Comparison of ENCODE assay signal across 9 mouse cellular contexts in the genomic region with DNA sequence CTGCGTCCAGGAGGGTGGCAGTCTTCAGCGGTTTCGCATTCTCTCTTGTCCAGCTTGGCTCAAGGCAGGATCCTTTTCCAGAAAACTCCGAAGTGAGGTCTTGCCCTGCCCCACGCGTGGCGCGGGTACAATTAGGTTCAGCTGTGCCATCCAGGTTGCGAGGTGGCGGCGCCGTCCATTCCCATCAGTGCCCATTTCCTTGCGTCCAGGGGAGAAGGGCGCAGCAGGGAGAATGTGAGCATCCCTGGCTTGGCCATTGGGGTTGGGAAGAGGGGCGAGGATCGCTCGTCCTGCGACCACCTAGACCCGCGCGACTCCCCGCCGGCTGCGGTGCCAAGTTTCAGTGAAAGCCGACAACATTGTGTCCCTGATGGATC. TPM values are rescaled to one million over a fixed set of nuclear protein-coding genes. Genes with fewer than 3 reads are reported as not detected.
DNase-seq lines count a peak whose midpoint lies in the region; ATAC-seq and TF ChIP-seq lines count a peak whose summit lies in the region.
"Had no signal": no experiment of that assay in that cellular context is flagged by ENCODE, and none has a peak within 500 bp of the region (broad histone marks: within the 10 kb centered on the region; RNA-seq: fewer than 3 reads in every experiment).

No protein-coding gene starts in this region.

- H3K9ac ChIP-seq in heart, embryonic 13.5 days = peak overlapping the region; percentile 82
- H3K9ac ChIP-seq in hindbrain, embryonic 12.5 days = peak overlapping the region; percentile 64
- peak overlapping the region; percentile 39; the same call in 1 of the 2 replicates for H3K9ac ChIP-seq in midbrain, embryonic 12.5 days (replicated peaks)

- no peaks in the 10 kb centered on the region for H3K36me3 ChIP-seq in heart, embryonic 13.5 days
- no peaks in the 10 kb centered on the region for H3K36me3 ChIP-seq in hindbrain, embryonic 12.5 days
- H3K36me3 ChIP-seq in midbrain, embryonic 12.5 days = no peaks in the 10 kb centered on the region
- H3K36me3 ChIP-seq: G1E had no signal

- WGBS in heart, embryonic 13.5 days = under 1% methylated on average over 25 of the region's 25 CpGs
- under 1% methylated on average over 25 of the region's 25 CpGs for WGBS in hindbrain, embryonic 12.5 days
- WGBS in midbrain, embryonic 12.5 days = under 1% methylated on average over 25 of the region's 25 CpGs

- peak overlapping the region; percentile 97 for H3K4me2 ChIP-seq in heart, embryonic 13.5 days
- H3K4me2 ChIP-seq in hindbrain, embryonic 12.5 days (replicated peaks) = peak overlapping the region; percentile 79
- H3K4me2 ChIP-seq in midbrain, embryonic 12.5 days (replicated peaks) = peak overlapping the region; percentile 83

- TF ChIP-seq CTCF in bone marrow macrophage, adult 2 months (IDR thresholded peaks at IDR 0.05; ENCODE audit: low read depth, low read length) = no peak

- no peak for TF ChIP-seq POLR2A in bone marrow macrophage, adult 2 months (IDR thresholded peaks at IDR 0.05; ENCODE audit: borderline replicate concordance, low read depth, low read length)

- H3K9me3 ChIP-seq in heart, embryonic 13.5 days = no peaks in the 10 kb centered on the region
- H3K9me3 ChIP-seq in hindbrain, embryonic 12.5 days (replicated peaks) = no peaks in the 10 kb centered on the region
- H3K9me3 ChIP-seq in midbrain, embryonic 12.5 days = no peaks in the 10 kb centered on the region
- H3K9me3 ChIP-seq: G1E had no signal

- peaks cover 15% of the 10 kb centered on the region for H3K4me1 ChIP-seq in heart, embryonic 13.5 days
- H3K4me1 ChIP-seq in bone marrow macrophage, adult 2 months (ENCODE audit: control insufficient read depth, insufficient read depth, low read length) = no peaks in the 10 kb centered on the region
- peaks cover 16% of the 10 kb centered on the region for H3K4me1 ChIP-seq in hindbrain, embryonic 12.5 days
- peaks cover 12% of the 10 kb centered on the region for H3K4me1 ChIP-seq in midbrain, embryonic 12.5 days

- 0 out of 2 replicates have a peak, but pooled peaks have one; percentile 1 for ATAC-seq in heart, embryonic 13.5 days (ENCODE audit: extremely low read depth, insufficient number of reproducible peaks, low FRiP score, low TSS enrichment)
- peak; percentile 30; the same call in 1 of the 2 replicates for ATAC-seq in hindbrain, embryonic 12.5 days (ENCODE audit: low FRiP score)
- ATAC-seq in midbrain, embryonic 12.5 days (ENCODE audit: low FRiP score, low read depth) = 0 out of 2 replicates have a peak, but pooled peaks have one; percentile 4

- peaks cover 22% of the 10 kb centered on the region for H3K27me3 ChIP-seq in heart, embryonic 13.5 days (replicated peaks)
- peaks cover 38% of the 10 kb centered on the region for H3K27me3 ChIP-seq in hindbrain, embryonic 12.5 days
- H3K27me3 ChIP-seq in midbrain, embryonic 12.5 days = peaks cover 41% of the 10 kb centered on the region

- intact Hi-C loops in heart, postnatal 14 days (cut with DNase I) = no loop called here
- intact Hi-C loops in left cerebral cortex, postnatal 25 days (cut with DNase I) = no loop called here

- H3K27ac ChIP-seq in heart, embryonic 13.5 days (replicated peaks) = no peak overlapping the region
- no peak overlapping the region for H3K27ac ChIP-seq in bone marrow macrophage, adult 2 months (ENCODE audit: insufficient read depth, low read depth, low read length)
- no peak overlapping the region for H3K27ac ChIP-seq in hindbrain, embryonic 12.5 days
- H3K27ac ChIP-seq in midbrain, embryonic 12.5 days (replicated peaks) = no peak overlapping the region

- H3K4me3 ChIP-seq in heart, embryonic 13.5 days = peak overlapping the region; percentile 79
- peak overlapping the region; percentile 67 for H3K4me3 ChIP-seq in bone marrow macrophage, adult 2 months (ENCODE audit: insufficient read depth, low read length)
- peak overlapping the region; percentile 52 for H3K4me3 ChIP-seq in hindbrain, embryonic 12.5 days
- peak overlapping the region; percentile 50 for H3K4me3 ChIP-seq in midbrain, embryonic 12.5 days

- DNase-seq in heart, postnatal 14 days = no peak
- no peak for DNase-seq in gastrocnemius, postnatal 25 days
- no peak for DNase-seq in kidney, postnatal 36 days
- no peak for DNase-seq in left cerebral cortex, postnatal 25 days (ENCODE audit: low spot score in 2 of 2)

RNA-seq across cellular contexts. Expression of gene Tiam2, which starts 0.5 kb away (rescaled TPM):
- polyA plus RNA-seq in heart, embryonic 13.5 days (2015; fragmentation: Nextera tagmentation; extraction: Ambion mirVana) = 2.8 and 4.0 TPM in 2 replicates
- 1 to 10 TPM; 2.7 to 2.8 TPM for total RNA-seq in heart, postnatal 14 days (2021)
- polyA plus RNA-seq in bone marrow macrophage, adult 2 months (2012; ENCODE audit: insufficient read depth, insufficient read length, missing spikeins) = 0.38 and 0.43 TPM in 2 replicates
- polyA plus RNA-seq in hindbrain, embryonic 12.5 days (2016; fragmentation: Nextera tagmentation; extraction: Ambion mirVana) = 10.6 and 12.0 TPM in 2 replicates
- polyA plus RNA-seq in midbrain, embryonic 12.5 days (2016; fragmentation: Nextera tagmentation; extraction: Ambion mirVana) = 2.8 and 5.1 TPM in 2 replicates
- total RNA-seq in gastrocnemius, postnatal 25 days (2021) = 1 to 10 TPM; 2.7 to 3.8 TPM
- 10 to 100 TPM; 83.6 to 93.5 TPM for total RNA-seq in left cerebral cortex, postnatal 25 days (2021)
- polyA plus RNA-seq: G1E had no signal
